Mouse (Mus musculus): ENCODE measurements at regions not wholly inside any gene's neighbourhood (a gene's known extent, or its start where the extent isn't known, plus 50 kb on each side); places are given as distances from the start of the nearest gene placed in this dataset.

- DNase-seq, result no peak
Measured at GRCm38 (mm10) chr5:12233377-12234096, 149.6 kb upstream of the Sema3d start.

GRCm38 (mm10) chr5:12243179-12243805 is 139.9 kb upstream of the Sema3d start:
- no peak for DNase-seq

- no peak for DNase-seq
Measured at GRCm38 (mm10) chr5:12293685-12294084, 89.5 kb upstream of the Sema3d start.

GRCm38 (mm10) chr5:12297331-12297730 is 85.9 kb upstream of the Sema3d start:
- no peak for DNase-seq

- DNase-seq, result no peak
Measured at GRCm38 (mm10) chr5:12301833-12302808, 81.1 kb upstream of the Sema3d start.

- DNase-seq, result no peak
Measured at GRCm38 (mm10) chr5:12309408-12309807, 73.8 kb upstream of the Sema3d start.

GRCm38 (mm10) chr5:12332648-12333305 is 50.4 kb upstream of the Sema3d start:
- no peak for DNase-seq
